Mouse (Mus musculus) embryonic facial prominence, embryonic 13.5 days (tissue): ENCODE results near the gene Fgfr2. TPM values are rescaled to one million over a fixed set of nuclear protein-coding genes. Genes with fewer than 3 reads are reported as not detected.

Experiments used
- ATAC-seq: fragments of 200-750 bp; cut with Nextera tagmentation; 2 replicates; pipeline ENCODE4 v1.8.0; 2017; ENCODE audit warnings: low read depth; ENCODE audit not compliant: insufficient number of reproducible peaks, insufficient read depth, low FRiP score, low TSS enrichment
- H3K27ac ChIP-seq: fragments of 300-500 bp; sonication (generic); 2 replicates; pipeline ENCODE4 v1.5.1; 2015; ENCODE audit warnings: moderate library complexity, mild to moderate bottlenecking, inconsistent platforms
- H3K27me3 ChIP-seq: fragments of 300-500 bp; sonication (generic); 2 replicates; pipeline ENCODE4 v1.6.1; 2015; ENCODE audit warnings: mild to moderate bottlenecking, inconsistent platforms
- H3K36me3 ChIP-seq: fragments of 300-500 bp; sonication (generic); 2 replicates; pipeline ENCODE4 v1.6.1; 2015; ENCODE audit warnings: mild to moderate bottlenecking, inconsistent platforms
- H3K4me1 ChIP-seq: fragments of 300-500 bp; sonication (generic); 2 replicates; pipeline ENCODE4 v1.6.1; 2015; ENCODE audit warnings: inconsistent platforms
- H3K4me2 ChIP-seq: fragments of 300-500 bp; sonication (generic); 2 replicates; pipeline ENCODE4 v1.6.1; 2015; ENCODE audit warnings: moderate library complexity, mild to moderate bottlenecking, inconsistent platforms
- H3K4me3 ChIP-seq: fragments of 300-500 bp; sonication (generic); 2 replicates; pipeline ENCODE4 v1.5.1; 2015; ENCODE audit warnings: mild to moderate bottlenecking, inconsistent platforms
- H3K9ac ChIP-seq: fragments of 300-500 bp; sonication (generic); 2 replicates; pipeline ENCODE4 v1.6.1; 2015; ENCODE audit warnings: mild to moderate bottlenecking, inconsistent platforms
- H3K9me3 ChIP-seq: fragments of 300-500 bp; sonication (generic); 2 replicates; pipeline ENCODE4 v1.6.1; 2016; ENCODE audit warnings: inconsistent platforms
- WGBS: fragments of 180-500 bp; shearing (Covaris S2); methylation state at CpG from one replicate; pipeline ENCODE4 v1.1.7; 2015; ENCODE audit warnings: mixed read lengths; 5-methylcytosine and 5-hydroxymethylcytosine counted together
- polyA plus RNA-seq: library from polyadenylated mRNA; unstranded; fragments of >200 nt; fragmentation: Nextera tagmentation; extraction: Ambion mirVana; gene quantifications from 2 replicates; pipeline ENCODE4 v1.2.1, GENCODE M21; 2015

The Fgfr2 gene
- polyA plus RNA-seq, 1 experiment from 2014 or later, result 174 TPM

- H3K36me3 ChIP-seq, result peaks cover 46% of the 10 kb centered on the region
- no peak overlapping the region for H3K4me3 ChIP-seq
- H3K9ac ChIP-seq, result no peak overlapping the region
- no peak overlapping the region for H3K27ac ChIP-seq
- H3K27me3 ChIP-seq, result no peaks in the 10 kb centered on the region
- no peaks in the 10 kb centered on the region for H3K9me3 ChIP-seq
- ATAC-seq, result no peak
- WGBS, result 96% methylated on average over 1 of the region's 1 CpGs
- H3K4me2 ChIP-seq, result no peak overlapping the region
- H3K4me1 ChIP-seq, result peaks cover 22% of the 10 kb centered on the region
Measured at GRCm38 (mm10) chr7:133078929-133079328, 44.2 kb downstream of the Fgfr2 start.

- H3K27me3 ChIP-seq, result no peaks in the 10 kb centered on the region
- no peak for ATAC-seq
- H3K4me1 ChIP-seq, result peaks cover 42% of the 10 kb centered on the region
- no peak overlapping the region for H3K9ac ChIP-seq
- no peak overlapping the region for H3K27ac ChIP-seq
- no peaks in the 10 kb centered on the region for H3K9me3 ChIP-seq
- H3K4me2 ChIP-seq, result no peak overlapping the region
- H3K36me3 ChIP-seq, result peaks cover 37% of the 10 kb centered on the region
- no peak overlapping the region for H3K4me3 ChIP-seq
- 62% methylated on average over 10 of the region's 10 CpGs for WGBS
Measured at GRCm38 (mm10) chr7:133074462-133075133, 48.6 kb downstream of the Fgfr2 start.

GRCm38 (mm10) chr7:133073147-133073651 lies 50.0 kb downstream of the Fgfr2 start:
- 64% methylated on average over 9 of the region's 9 CpGs for WGBS

GRCm38 (mm10) chr7:133072535-133072934 lies 50.6 kb downstream of the Fgfr2 start:
- ATAC-seq, result no peak
- Histone ChIP-seq H3K36me3 (peaks cover 29% of the 10 kb centered on the region), H3K9ac (no peak overlapping the region), H3K4me2 (no peak overlapping the region), H3K4me3 (no peak overlapping the region), H3K4me1 (peaks cover 49% of the 10 kb centered on the region), H3K27me3 (no peaks in the 10 kb centered on the region), H3K9me3 (no peaks in the 10 kb centered on the region), H3K27ac (no peak overlapping the region)
- 62% methylated on average over 4 of the region's 4 CpGs for WGBS

More at GRCm38 (mm10) chr7:133073147-133073651, 50.0 kb downstream of the Fgfr2 start:
- H3K27me3 ChIP-seq, result no peaks in the 10 kb centered on the region
- no peaks in the 10 kb centered on the region for H3K9me3 ChIP-seq
- H3K4me2 ChIP-seq, result no peak overlapping the region
- H3K4me1 ChIP-seq, result peaks cover 42% of the 10 kb centered on the region
- ATAC-seq, result no peak
- H3K4me3 ChIP-seq, result no peak overlapping the region
- no peak overlapping the region for H3K27ac ChIP-seq
- peaks cover 31% of the 10 kb centered on the region for H3K36me3 ChIP-seq
- no peak overlapping the region for H3K9ac ChIP-seq

GRCm38 (mm10) chr7:133067321-133067841 lies 55.8 kb downstream of the Fgfr2 start:
- no peak for ATAC-seq
- H3K27ac ChIP-seq, result peak overlapping the region; percentile 16; the same call in 1 of the 2 replicates
- WGBS, result 67% methylated on average over 7 of the region's 7 CpGs
- no peak overlapping the region for H3K4me3 ChIP-seq
- H3K4me2 ChIP-seq, result no peak overlapping the region
- no peaks in the 10 kb centered on the region for H3K27me3 ChIP-seq
- peaks cover 44% of the 10 kb centered on the region for H3K4me1 ChIP-seq
- peaks cover 30% of the 10 kb centered on the region for H3K36me3 ChIP-seq
- H3K9ac ChIP-seq, result no peak overlapping the region
- H3K9me3 ChIP-seq, result no peaks in the 10 kb centered on the region

GRCm38 (mm10) chr7:133066776-133067175 lies 56.4 kb downstream of the Fgfr2 start:
- H3K27ac ChIP-seq, result 0 out of 2 replicates have a peak overlapping the region, but pooled peaks have one; percentile 29
- H3K9ac ChIP-seq, result no peak overlapping the region
- H3K4me1 ChIP-seq, result peaks cover 39% of the 10 kb centered on the region
- 38% methylated on average over 6 of the region's 6 CpGs for WGBS
- no peaks in the 10 kb centered on the region for H3K27me3 ChIP-seq
- no peak overlapping the region for H3K4me2 ChIP-seq
- ATAC-seq, result no peak
- no peak overlapping the region for H3K4me3 ChIP-seq
- H3K9me3 ChIP-seq, result no peaks in the 10 kb centered on the region
- peaks cover 30% of the 10 kb centered on the region for H3K36me3 ChIP-seq

GRCm38 (mm10) chr7:133062055-133062454 lies 61.1 kb downstream of the Fgfr2 start:
- peaks cover 31% of the 10 kb centered on the region for H3K36me3 ChIP-seq

GRCm38 (mm10) chr7:133060170-133060569 lies 63.0 kb downstream of the Fgfr2 start:
- Histone ChIP-seq H3K27ac (no peak overlapping the region), H3K9ac (no peak overlapping the region), H3K36me3 (peaks cover 37% of the 10 kb centered on the region), H3K4me2 (no peak overlapping the region), H3K27me3 (no peaks in the 10 kb centered on the region), H3K9me3 (no peaks in the 10 kb centered on the region), H3K4me3 (no peak overlapping the region), H3K4me1 (peaks cover 23% of the 10 kb centered on the region)
- no peak for ATAC-seq
- WGBS, result 89% methylated on average over 6 of the region's 6 CpGs

More at GRCm38 (mm10) chr7:133062055-133062454, 61.1 kb downstream of the Fgfr2 start:
- ATAC-seq, result no peak
- no peaks in the 10 kb centered on the region for H3K9me3 ChIP-seq
- WGBS, result 88% methylated on average over 3 of the region's 3 CpGs
- H3K4me3 ChIP-seq, result no peak overlapping the region
- no peaks in the 10 kb centered on the region for H3K27me3 ChIP-seq
- H3K4me1 ChIP-seq, result peaks cover 36% of the 10 kb centered on the region
- H3K9ac ChIP-seq, result no peak overlapping the region
- H3K4me2 ChIP-seq, result no peak overlapping the region
- no peak overlapping the region for H3K27ac ChIP-seq

GRCm38 (mm10) chr7:133059517-133060104 lies 63.5 kb downstream of the Fgfr2 start:
- Histone ChIP-seq H3K9me3 (no peaks in the 10 kb centered on the region), H3K27ac (no peak overlapping the region), H3K9ac (no peak overlapping the region), H3K36me3 (peaks cover 37% of the 10 kb centered on the region), H3K4me3 (no peak overlapping the region), H3K4me2 (no peak overlapping the region), H3K4me1 (peaks cover 23% of the 10 kb centered on the region), H3K27me3 (no peaks in the 10 kb centered on the region)
- 55% methylated on average over 9 of the region's 9 CpGs for WGBS
- no peak for ATAC-seq

- Histone ChIP-seq H3K27me3 (no peaks in the 10 kb centered on the region), H3K4me2 (no peak overlapping the region), H3K9me3 (no peaks in the 10 kb centered on the region), H3K27ac (no peak overlapping the region), H3K4me1 (peaks cover 23% of the 10 kb centered on the region), H3K36me3 (peaks cover 35% of the 10 kb centered on the region), H3K4me3 (no peak overlapping the region), H3K9ac (no peak overlapping the region)
- ATAC-seq, result no peak
- 70% methylated on average over 6 of the region's 6 CpGs for WGBS
Measured at GRCm38 (mm10) chr7:133059150-133059509, 64.0 kb downstream of the Fgfr2 start.

GRCm38 (mm10) chr7:133058496-133059149 lies 64.5 kb downstream of the Fgfr2 start:
- Histone ChIP-seq H3K9ac (no peak overlapping the region), H3K27ac (no peak overlapping the region), H3K36me3 (peaks cover 38% of the 10 kb centered on the region), H3K9me3 (no peaks in the 10 kb centered on the region), H3K27me3 (no peaks in the 10 kb centered on the region), H3K4me1 (peaks cover 23% of the 10 kb centered on the region), H3K4me2 (no peak overlapping the region), H3K4me3 (no peak overlapping the region)
- no peak for ATAC-seq
- 93% methylated on average over 12 of the region's 12 CpGs for WGBS
